Mouse (Mus musculus) heart, postnatal 0 days (tissue): ENCODE results near the gene Tmprss3. TPM values are rescaled to one million over a fixed set of nuclear protein-coding genes. Genes with fewer than 3 reads are reported as not detected.

Experiments used
- ATAC-seq: fragments of 200-750 bp; cut with Nextera tagmentation; 2 replicates; pipeline ENCODE4 v1.8.0; 2017; ENCODE audit warnings: low read depth, moderate number of reproducible peaks, moderate library complexity; ENCODE audit not compliant: insufficient read depth
- DNase-seq: peaks from one replicate; pipeline ENCODE4 v3.0.0-alpha.2; 2016; ENCODE audit warnings: low spot score
- H3K27ac ChIP-seq: fragments of 300-500 bp; sonication (generic); 2 replicates; pipeline ENCODE4 v1.5.1; 2014; ENCODE audit warnings: low read depth, mild to moderate bottlenecking
- H3K27me3 ChIP-seq: fragments of 300-500 bp; sonication (generic); 2 replicates; pipeline ENCODE4 v1.6.1; 2014; ENCODE audit warnings: low read length, mixed read lengths; ENCODE audit not compliant: control insufficient read depth, insufficient read depth
- H3K36me3 ChIP-seq: fragments of 300-500 bp; sonication (generic); replicated peaks from 2 replicates; pipeline ENCODE4 v1.6.1; 2014; ENCODE audit warnings: low read length, mixed read lengths; ENCODE audit not compliant: control insufficient read depth, insufficient read depth
- H3K4me1 ChIP-seq: fragments of 300-500 bp; sonication (generic); 2 replicates; pipeline ENCODE4 v1.6.1; 2014; ENCODE audit warnings: antibody characterized with exemption; ENCODE audit not compliant: control insufficient read depth, insufficient read depth
- H3K4me2 ChIP-seq: fragments of 300-500 bp; sonication (generic); 2 replicates; pipeline ENCODE4 v1.6.1; 2014; ENCODE audit warnings: low read depth, mild to moderate bottlenecking, low read length, moderate library complexity
- H3K4me3 ChIP-seq: fragments of 300-500 bp; sonication (generic); 2 replicates; pipeline ENCODE4 v1.5.1; 2014; ENCODE audit warnings: low read depth, low read length
- H3K9ac ChIP-seq: fragments of 300-500 bp; sonication (generic); replicated peaks from 2 replicates; pipeline ENCODE4 v1.6.1; 2014; ENCODE audit warnings: low read depth, low read length, mixed read lengths
- H3K9me3 ChIP-seq: fragments of 300-500 bp; sonication (generic); replicated peaks from 2 replicates; pipeline ENCODE4 v1.6.1; 2016; ENCODE audit warnings: low read length; ENCODE audit not compliant: control insufficient read depth
- CTCF ChIP-seq: IDR thresholded peaks from 2 replicates; pipeline ENCODE4 v1.5.1; 2016; ENCODE audit warnings: antibody characterized with exemption, control low read depth, low read depth
- EP300 ChIP-seq: IDR thresholded peaks from 2 replicates; pipeline ENCODE4 v1.6.1; 2016; ENCODE audit warnings: antibody characterized with exemption, low read depth
- WGBS: fragments of 180-500 bp; shearing (Covaris S2); extraction: QIAGEN DNeasy Blood & Tissue Kit; methylation state at CpG from one replicate; pipeline ENCODE4 v1.1.7; 2014; 5-methylcytosine and 5-hydroxymethylcytosine counted together
- polyA plus RNA-seq: library from polyadenylated mRNA; unstranded; fragments of >200 nt; fragmentation: Nextera tagmentation; extraction: Ambion mirVana; gene quantifications from 2 replicates; pipeline ENCODE4 v1.2.1, GENCODE M21; 2015
- total RNA-seq: library from RNA; depleted of rRNA; stranded (reverse); fragments of >200 nt; gene quantifications from 2 replicates; pipeline ENCODE4 v1.2.3, GENCODE M21; 2014; ENCODE audit warnings: low replicate concordance

The Tmprss3 gene
- total and polyA plus RNA-seq, 2 experiments from 2014 or later, result not detected

- no peak overlapping the region for H3K27ac ChIP-seq
- H3K36me3 ChIP-seq, result no peaks in the 10 kb centered on the region
- H3K4me3 ChIP-seq, result no peak overlapping the region
- 63% methylated on average over 9 of the region's 9 CpGs for WGBS
- no peaks in the 10 kb centered on the region for H3K9me3 ChIP-seq
- DNase-seq (no peak), ATAC-seq (no peak)
- H3K4me2 ChIP-seq, result no peak overlapping the region
- no peaks in the 10 kb centered on the region for H3K4me1 ChIP-seq
- TF ChIP-seq CTCF (no peak), EP300 (no peak)
- no peaks in the 10 kb centered on the region for H3K27me3 ChIP-seq
- H3K9ac ChIP-seq, result no peak overlapping the region
Measured at GRCm38 (mm10) chr17:31152966-31153499, 45.7 kb downstream of the Tmprss3 start.

GRCm38 (mm10) chr17:31152512-31152911 lies 46.3 kb downstream of the Tmprss3 start:
- DNase-seq (no peak), ATAC-seq (no peak)
- no peak overlapping the region for H3K4me3 ChIP-seq
- H3K9me3 ChIP-seq, result no peaks in the 10 kb centered on the region
- no peaks in the 10 kb centered on the region for H3K36me3 ChIP-seq
- no peak overlapping the region for H3K9ac ChIP-seq
- WGBS, result 67% methylated on average over 5 of the region's 5 CpGs
- no peak overlapping the region for H3K27ac ChIP-seq
- TF ChIP-seq CTCF (no peak), EP300 (no peak)
- no peak overlapping the region for H3K4me2 ChIP-seq
- H3K27me3 ChIP-seq, result no peaks in the 10 kb centered on the region
- no peaks in the 10 kb centered on the region for H3K4me1 ChIP-seq

- no peak for ATAC-seq
- Histone ChIP-seq H3K27ac (no peak overlapping the region), H3K9me3 (no peaks in the 10 kb centered on the region), H3K27me3 (no peaks in the 10 kb centered on the region), H3K36me3 (no peaks in the 10 kb centered on the region), H3K4me2 (no peak overlapping the region), H3K4me3 (no peak overlapping the region), H3K9ac (no peak overlapping the region), H3K4me1 (no peaks in the 10 kb centered on the region)
- 71% methylated on average over 9 of the region's 9 CpGs for WGBS
- TF ChIP-seq CTCF, result no peak
- TF ChIP-seq EP300, result no peak
- DNase-seq, result no peak
Measured at GRCm38 (mm10) chr17:31145998-31146397, 52.8 kb downstream of the Tmprss3 start.

GRCm38 (mm10) chr17:31144040-31145037 lies 54.4 kb downstream of the Tmprss3 start, which contains the start of gene Tff2:
Gene Tff2 (minus strand): TSS chr17:31144282.
- Histone ChIP-seq H3K4me2 (no peak within 1 kb of the TSS), H3K4me3 (no peak within 1 kb of the TSS), H3K36me3 (no peaks in the 10 kb centered on the region), H3K27me3 (no peaks in the 10 kb centered on the region), H3K27ac (no peak within 1 kb of the TSS), H3K9ac (no peak within 1 kb of the TSS), H3K9me3 (no peaks in the 10 kb centered on the region), H3K4me1 (no peaks in the 10 kb centered on the region)
- WGBS, result 56% methylated on average over 15 of the region's 15 CpGs
- DNase-seq, result no peak
- no peak for ATAC-seq
- TF ChIP-seq CTCF (no peak), EP300 (no peak)

GRCm38 (mm10) chr17:31142116-31142515 lies 56.7 kb downstream of the Tmprss3 start:
- Histone ChIP-seq H3K27ac (no peak overlapping the region), H3K4me1 (no peaks in the 10 kb centered on the region), H3K4me3 (no peak overlapping the region), H3K9me3 (no peaks in the 10 kb centered on the region), H3K36me3 (no peaks in the 10 kb centered on the region), H3K9ac (no peak overlapping the region), H3K4me2 (no peak overlapping the region), H3K27me3 (no peaks in the 10 kb centered on the region)
- DNase-seq, result no peak
- no peak for ATAC-seq
- 87% methylated on average over 7 of the region's 7 CpGs for WGBS
- TF ChIP-seq EP300 (no peak), CTCF (no peak)
